Mouse (Mus musculus) lung, embryonic 14.5 days (tissue): ENCODE results near the gene Plpp1. TPM values are rescaled to one million over a fixed set of nuclear protein-coding genes. Genes with fewer than 3 reads are reported as not detected.

Experiments
- ATAC-seq: fragments of 200-750 bp; cut with Nextera tagmentation; 2 replicates; pipeline ENCODE4 v1.8.0; 2017; ENCODE audit warnings: mild to moderate bottlenecking, moderate TSS enrichment, moderate library complexity; ENCODE audit not compliant: insufficient read depth
- DNase-seq: peaks from one replicate; pipeline ENCODE4 v3.0.0-alpha.2; 2015
- H3K27ac ChIP-seq: fragments of 300-500 bp; sonication (generic); 2 replicates; pipeline ENCODE4 v1.5.1; 2014; ENCODE audit warnings: low read depth, mild to moderate bottlenecking, moderate library complexity
- H3K27me3 ChIP-seq: fragments of 300-500 bp; sonication (generic); 2 replicates; pipeline ENCODE4 v1.6.1; 2014; ENCODE audit warnings: low read length, control low read depth; ENCODE audit not compliant: insufficient read depth
- H3K36me3 ChIP-seq: fragments of 300-500 bp; sonication (generic); 2 replicates; pipeline ENCODE4 v1.6.1; 2014; ENCODE audit warnings: control low read depth; ENCODE audit not compliant: insufficient read depth
- H3K4me1 ChIP-seq: fragments of 300-500 bp; sonication (generic); 2 replicates; pipeline ENCODE4 v1.6.1; 2014; ENCODE audit warnings: antibody characterized with exemption, control low read depth; ENCODE audit not compliant: insufficient read depth
- H3K4me2 ChIP-seq: fragments of 300-500 bp; sonication (generic); 2 replicates; pipeline ENCODE4 v1.6.1; 2014; ENCODE audit warnings: mild to moderate bottlenecking
- H3K4me3 ChIP-seq: fragments of 300-500 bp; sonication (generic); 2 replicates; pipeline ENCODE4 v1.5.1; 2014; ENCODE audit warnings: low read depth, low read length
- H3K9ac ChIP-seq: fragments of 300-500 bp; sonication (generic); 2 replicates; pipeline ENCODE4 v1.6.1; 2014
- H3K9me3 ChIP-seq: fragments of 300-500 bp; sonication (generic); 2 replicates; pipeline ENCODE4 v1.6.1; 2016; ENCODE audit warnings: low read depth, low read length, control low read depth
- CTCF ChIP-seq: IDR thresholded peaks from 2 replicates; pipeline ENCODE4 v1.5.1; 2016; ENCODE audit warnings: antibody characterized with exemption, low read depth
- WGBS: fragments of 180-500 bp; shearing (Covaris S2); extraction: QIAGEN DNeasy Blood & Tissue Kit; methylation state at CpG from one replicate; pipeline ENCODE4 v1.1.7; 2014; 5-methylcytosine and 5-hydroxymethylcytosine counted together
- polyA plus RNA-seq: library from polyadenylated mRNA; unstranded; fragments of >200 nt; fragmentation: Nextera tagmentation; extraction: Ambion mirVana; gene quantifications from 2 replicates; pipeline ENCODE4 v1.2.1, GENCODE M21; 2014

Gene Plpp1
- polyA plus RNA-seq, 1 experiment from 2014 or later = 52.7 TPM

- H3K27ac ChIP-seq = no peak overlapping the region
- no peaks in the 10 kb centered on the region for H3K27me3 ChIP-seq
- no peak overlapping the region for H3K9ac ChIP-seq
- peaks cover 9% of the 10 kb centered on the region for H3K4me1 ChIP-seq
- H3K9me3 ChIP-seq = peaks cover 13% of the 10 kb centered on the region
- no peak overlapping the region for H3K4me2 ChIP-seq
- no peak for TF ChIP-seq CTCF
- ATAC-seq (peak; percentile 21; the same call in 1 of the 2 replicates), DNase-seq (no peak)
- no peak overlapping the region for H3K4me3 ChIP-seq
- H3K36me3 ChIP-seq = no peaks in the 10 kb centered on the region
- 55% methylated on average over 10 of the region's 10 CpGs for WGBS
Observed at GRCm38 (mm10) chr13:112763531-112764091, 37.0 kb upstream of the Plpp1 start.

GRCm38 (mm10) chr13:112764556-112764955 is 36.0 kb upstream of the Plpp1 start:
- Histone ChIP-seq H3K4me1 (peaks cover 9% of the 10 kb centered on the region), H3K4me3 (no peak overlapping the region), H3K4me2 (no peak overlapping the region), H3K36me3 (no peaks in the 10 kb centered on the region), H3K9ac (no peak overlapping the region), H3K27me3 (no peaks in the 10 kb centered on the region), H3K27ac (no peak overlapping the region), H3K9me3 (peaks cover 13% of the 10 kb centered on the region)
- no peak for TF ChIP-seq CTCF
- DNase-seq (no peak), ATAC-seq (no peak)
- WGBS = 68% methylated on average over 5 of the region's 5 CpGs

GRCm38 (mm10) chr13:112765654-112766053 is 34.9 kb upstream of the Plpp1 start:
- ATAC-seq = no peak
- no peaks in the 10 kb centered on the region for H3K36me3 ChIP-seq
- no peak overlapping the region for H3K4me3 ChIP-seq
- no peak overlapping the region for H3K4me2 ChIP-seq
- H3K27ac ChIP-seq = no peak overlapping the region
- H3K9ac ChIP-seq = no peak overlapping the region
- no peaks in the 10 kb centered on the region for H3K27me3 ChIP-seq
- TF ChIP-seq CTCF = no peak
- no peak for DNase-seq
- 80% methylated on average over 3 of the region's 3 CpGs for whole genome bisulfite sequencing
- H3K4me1 ChIP-seq = peaks cover 9% of the 10 kb centered on the region
- H3K9me3 ChIP-seq = peaks cover 13% of the 10 kb centered on the region

GRCm38 (mm10) chr13:112770528-112771328 is 29.9 kb upstream of the Plpp1 start:
- Histone ChIP-seq H3K4me1 (peaks cover 8% of the 10 kb centered on the region; the same call in 1 of the 2 replicates), H3K9me3 (peaks cover 13% of the 10 kb centered on the region), H3K4me2 (peak overlapping the region; percentile 36; the same call in 1 of the 2 replicates), H3K27me3 (no peaks in the 10 kb centered on the region), H3K36me3 (no peaks in the 10 kb centered on the region), H3K27ac (peak overlapping the region; percentile 72), H3K4me3 (no peak overlapping the region), H3K9ac (no peak overlapping the region)
- WGBS = 23% methylated on average over 11 of the region's 11 CpGs
- ATAC-seq = peak; percentile 73
- TF ChIP-seq CTCF = no peak
- DNase-seq = peak; percentile 87

- peak overlapping the region; percentile 72 for H3K27ac ChIP-seq
- 0 out of 2 replicates have a peak, but pooled peaks have one; percentile 18 for ATAC-seq
Observed at GRCm38 (mm10) chr13:112771447-112772208, 29.0 kb upstream of the Plpp1 start.

GRCm38 (mm10) chr13:112772252-112772651 is 28.3 kb upstream of the Plpp1 start:
- WGBS = 67% methylated on average over 11 of the region's 11 CpGs
- Histone ChIP-seq H3K27ac (no peak overlapping the region), H3K9ac (no peak overlapping the region), H3K4me1 (peaks cover 8% of the 10 kb centered on the region; the same call in 1 of the 2 replicates), H3K4me3 (no peak overlapping the region), H3K27me3 (no peaks in the 10 kb centered on the region), H3K4me2 (no peak overlapping the region), H3K9me3 (peaks cover 8% of the 10 kb centered on the region), H3K36me3 (no peaks in the 10 kb centered on the region)
- TF ChIP-seq CTCF = no peak
- ATAC-seq = no peak
- DNase-seq = no peak

More at GRCm38 (mm10) chr13:112771447-112772208, 29.0 kb upstream of the Plpp1 start:
- no peaks in the 10 kb centered on the region for H3K27me3 ChIP-seq
- peak overlapping the region; percentile 6; the same call in 1 of the 2 replicates for H3K9ac ChIP-seq
- H3K36me3 ChIP-seq = no peaks in the 10 kb centered on the region
- peaks cover 13% of the 10 kb centered on the region for H3K9me3 ChIP-seq
- 31% methylated on average over 15 of the region's 15 CpGs for WGBS
- peak; percentile 51 for DNase-seq
- no peak overlapping the region for H3K4me3 ChIP-seq
- peak overlapping the region; percentile 36; the same call in 1 of the 2 replicates for H3K4me2 ChIP-seq
- TF ChIP-seq CTCF = no peak
- peaks cover 8% of the 10 kb centered on the region; the same call in 1 of the 2 replicates for H3K4me1 ChIP-seq

- no peaks in the 10 kb centered on the region for H3K27me3 ChIP-seq
- no peaks in the 10 kb centered on the region for H3K36me3 ChIP-seq
- no peak overlapping the region for H3K27ac ChIP-seq
- H3K4me1 ChIP-seq = peaks cover 8% of the 10 kb centered on the region; the same call in 1 of the 2 replicates
- no peak overlapping the region for H3K4me2 ChIP-seq
- H3K4me3 ChIP-seq = no peak overlapping the region
- ATAC-seq (no peak), DNase-seq (no peak)
- 79% methylated on average over 14 of the region's 14 CpGs for WGBS
- no peak overlapping the region for H3K9ac ChIP-seq
- no peak for TF ChIP-seq CTCF
- H3K9me3 ChIP-seq = peaks cover 2% of the 10 kb centered on the region; the same call in 1 of the 2 replicates
Observed at GRCm38 (mm10) chr13:112772861-112773260, 27.7 kb upstream of the Plpp1 start.
